7 mouse cellular contexts compared by ENCODE assay signal in the genomic region with DNA sequence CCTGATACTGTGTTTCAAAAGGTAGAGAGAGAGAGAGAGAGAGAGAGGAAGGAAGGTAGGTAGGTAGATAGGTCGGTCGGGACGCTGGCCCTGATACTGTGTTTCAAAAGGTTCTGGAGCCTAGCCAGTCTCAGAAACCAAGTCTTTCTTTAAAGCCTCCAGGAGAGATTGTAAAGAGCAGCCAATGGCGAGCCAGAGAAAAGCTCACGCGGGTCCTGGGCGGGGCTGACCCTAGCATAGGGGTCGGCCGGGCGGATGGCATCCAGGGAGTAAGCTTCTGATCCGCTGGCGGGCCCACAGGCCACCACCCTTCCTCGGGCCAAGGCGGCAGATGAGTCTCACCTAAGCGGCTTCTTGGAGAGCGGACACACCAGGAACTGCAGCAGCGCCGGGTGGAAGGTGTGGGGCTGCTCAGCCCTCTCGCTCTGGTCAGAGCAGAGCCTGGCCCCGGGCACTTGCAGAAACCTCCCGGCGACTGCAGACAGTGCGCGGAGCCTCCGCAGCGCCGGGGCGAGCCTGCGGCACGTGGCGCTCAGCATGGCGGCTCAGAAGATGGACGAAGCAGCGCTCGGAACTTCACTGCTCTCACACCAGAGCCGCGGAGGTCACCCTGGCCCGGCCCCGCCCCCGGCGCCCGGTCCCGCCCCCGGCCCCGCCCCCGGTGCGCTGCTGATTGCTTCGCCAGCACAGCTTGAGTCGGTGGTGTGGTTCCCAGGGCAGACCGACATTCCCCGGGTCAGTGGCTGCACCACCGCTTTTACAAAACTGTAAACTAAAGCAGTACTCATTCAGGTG. TPM values are rescaled to one million over a fixed set of nuclear protein-coding genes. Genes with fewer than 3 reads are reported as not detected.
DNase-seq lines count a peak whose midpoint lies in the region; ATAC-seq and TF ChIP-seq lines count a peak whose summit lies in the region.

A gene (minus strand): TSS at position 612 of the 795 bp plus-strand sequence.

- TF ChIP-seq CTCF in intestine, postnatal 0 days (IDR thresholded peaks at IDR 0.05; ENCODE audit: low read depth), result 0 out of 2 replicates have a peak, but pooled peaks have one; percentile 10
- no peak for TF ChIP-seq CTCF in small intestine, adult 2 months (IDR thresholded peaks at IDR 0.05; ENCODE audit: extremely low read depth, insufficient read length, insufficient replicate concordance, low read depth, low read length)

- peak; percentile 88 for DNase-seq in adrenal gland, adult 8-10 months
- DNase-seq in embryonic facial prominence, embryonic 10.5 days (ENCODE audit: low spot score), result peak; percentile 94
- no peak for DNase-seq in gonadal fat pad, adult 2 months (ENCODE audit: low read depth)
- peak; percentile 82 for DNase-seq in left cerebral cortex, postnatal 4 days

- peak within 1 kb of the TSS; percentile 80 for H3K4me3 ChIP-seq in embryonic facial prominence, embryonic 10.5 days
- peak within 1 kb of the TSS; percentile 86 for H3K4me3 ChIP-seq in intestine, postnatal 0 days (ENCODE audit: low read depth, low read length)
- peak within 1 kb of the TSS; percentile 75 for H3K4me3 ChIP-seq in midbrain, embryonic 12.5 days
- peak within 1 kb of the TSS; percentile 97 for H3K4me3 ChIP-seq in small intestine, adult 2 months (ENCODE audit: low read depth, low read length)

- no peaks in the 10 kb centered on the region for H3K27me3 ChIP-seq in embryonic facial prominence, embryonic 10.5 days (replicated peaks; ENCODE audit: low read depth, poor library complexity, severe bottlenecking)
- H3K27me3 ChIP-seq in intestine, postnatal 0 days (replicated peaks; ENCODE audit: control insufficient read depth, insufficient read depth, low read length), result no peaks in the 10 kb centered on the region
- no peaks in the 10 kb centered on the region for H3K27me3 ChIP-seq in midbrain, embryonic 12.5 days
- H3K27me3 ChIP-seq in small intestine, adult 2 months (ENCODE audit: control insufficient read depth, insufficient read depth, low read length), result no peaks in the 10 kb centered on the region

- H3K9ac ChIP-seq in intestine, postnatal 0 days (ENCODE audit: low read depth, low read length), result peak within 1 kb of the TSS; percentile 55
- peak within 1 kb of the TSS; percentile 63 for H3K9ac ChIP-seq in midbrain, embryonic 12.5 days (replicated peaks)

- H3K4me1 ChIP-seq in embryonic facial prominence, embryonic 10.5 days, result no peaks in the 10 kb centered on the region; the same call in none of the 2 replicates
- no peaks in the 10 kb centered on the region; the same call in 1 of the 2 replicates for H3K4me1 ChIP-seq in intestine, postnatal 0 days (replicated peaks; ENCODE audit: control insufficient read depth, insufficient read depth, low read length)
- no peaks in the 10 kb centered on the region for H3K4me1 ChIP-seq in midbrain, embryonic 12.5 days
- no peaks in the 10 kb centered on the region; the same call in 1 of the 2 replicates for H3K4me1 ChIP-seq in small intestine, adult 2 months (ENCODE audit: control insufficient read depth, insufficient read depth, insufficient read length, low read length)

- TF ChIP-seq POLR2A in small intestine, adult 2 months (IDR thresholded peaks at IDR 0.05; ENCODE audit: low read depth, low read length), result peak; percentile 58

- intact Hi-C loops in left cerebral cortex, postnatal 4 days (cut with DNase I), result loop anchor here (10.0 kb wide), 1 partner anchor 157 kb away; a partner anchor contains a TSS

- H3K27ac ChIP-seq in embryonic facial prominence, embryonic 10.5 days (replicated peaks), result peak within 1 kb of the TSS; percentile 97
- peak within 1 kb of the TSS; percentile 94 for H3K27ac ChIP-seq in intestine, postnatal 0 days (ENCODE audit: low read depth, low read length)
- H3K27ac ChIP-seq in midbrain, embryonic 12.5 days (replicated peaks), result peak within 1 kb of the TSS; percentile 91
- peak within 1 kb of the TSS; percentile 97 for H3K27ac ChIP-seq in small intestine, adult 2 months (ENCODE audit: insufficient read depth, low read depth, low read length)

- no peaks in the 10 kb centered on the region for H3K9me3 ChIP-seq in embryonic facial prominence, embryonic 10.5 days
- H3K9me3 ChIP-seq in intestine, postnatal 0 days (ENCODE audit: control insufficient read depth), result no peaks in the 10 kb centered on the region
- H3K9me3 ChIP-seq in midbrain, embryonic 12.5 days, result no peaks in the 10 kb centered on the region

- H3K36me3 ChIP-seq in embryonic facial prominence, embryonic 10.5 days (replicated peaks), result peaks cover 31% of the 10 kb centered on the region
- H3K36me3 ChIP-seq in intestine, postnatal 0 days (ENCODE audit: control insufficient read depth, insufficient read depth), result peaks cover 11% of the 10 kb centered on the region; the same call in 1 of the 2 replicates
- peaks cover 25% of the 10 kb centered on the region for H3K36me3 ChIP-seq in midbrain, embryonic 12.5 days
- H3K36me3 ChIP-seq in small intestine, adult 2 months (ENCODE audit: control insufficient read depth, insufficient read depth, low read length), result peaks cover 12% of the 10 kb centered on the region

- under 1% methylated on average over 52 of the region's 52 CpGs for WGBS in embryonic facial prominence, embryonic 10.5 days
- under 1% methylated on average over 52 of the region's 52 CpGs for WGBS in intestine, postnatal 0 days
- WGBS in midbrain, embryonic 12.5 days, result 1% methylated on average over 49 of the region's 52 CpGs
- WGBS in small intestine, adult 2 months, result under 1% methylated on average over 52 of the region's 52 CpGs

- H3K4me2 ChIP-seq in intestine, postnatal 0 days (replicated peaks; ENCODE audit: low read depth), result peak within 1 kb of the TSS; percentile 85
- H3K4me2 ChIP-seq in midbrain, embryonic 12.5 days (replicated peaks), result peak within 1 kb of the TSS; percentile 61

- peak; percentile 99 for ATAC-seq in intestine, postnatal 0 days
- ATAC-seq in midbrain, embryonic 12.5 days (ENCODE audit: low FRiP score, low read depth), result peak; percentile 98

RNA-seq across cellular contexts. Expression of the gene that starts here (rescaled TPM):
- total RNA-seq in adrenal gland, adult 8-10 months (2022), result 10 to 100 TPM; 12.9 to 15.3 (median 13.2) TPM
- polyA plus RNA-seq in embryonic facial prominence, embryonic 10.5 days (2016; fragmentation: Nextera tagmentation; extraction: Ambion mirVana), result 19.1 and 21.0 TPM in 2 replicates
- 15.7 and 15.8 TPM in 2 replicates for polyA plus RNA-seq in gonadal fat pad, adult 2 months (2012; rRNA removed)
- 13.1 and 13.5 TPM in 2 replicates for polyA plus RNA-seq in intestine, postnatal 0 days (2015; fragmentation: Nextera tagmentation; extraction: Ambion mirVana)
- 1 to 10 TPM; 6.2 to 7.7 TPM for total RNA-seq in left cerebral cortex, postnatal 4 days (2021)
- polyA plus RNA-seq in midbrain, embryonic 12.5 days (2016; fragmentation: Nextera tagmentation; extraction: Ambion mirVana), result 14.6 and 14.9 TPM in 2 replicates
- 8.5 and 12.8 TPM in 2 replicates for polyA plus RNA-seq in small intestine, adult 2 months (2012; rRNA removed)
